Mouse (Mus musculus): ENCODE measurements around the gene Cmss1.

GRCm38 (mm10) chr16:57580041-57580440, 26.6 kb downstream of the Cmss1 start:
- TF ChIP-seq CTCF (IDR thresholded peaks at IDR 0.05; ENCODE audit: low read depth), result no peak
- no peak for TF ChIP-seq EP300 (optimal IDR thresholded peaks at IDR 0.05)

All from stomach, postnatal 0 days (tissue).